Mouse (Mus musculus): ENCODE data around the gene Med24. TPM values are rescaled to one million over a fixed set of nuclear protein-coding genes. Genes with fewer than 3 reads are reported as not detected.
A peak's percentile ranks its signal among the peaks of the same experiment; 100 is the strongest.

The Med24 gene
- polyA plus RNA-seq, 1 experiment, result 45.3 TPM

GRCm38 (mm10) chr11:98697225-98697624 lies 32.0 kb downstream of the Med24 start:
- peaks cover 4% of the 10 kb centered on the region for H3K36me3 ChIP-seq (ENCODE audit: control insufficient read depth, insufficient read depth, low read length)
- no peak overlapping the region for H3K27ac ChIP-seq (ENCODE audit: insufficient read depth, low read depth, low read length)
- 59% methylated on average over 12 of the region's 12 CpGs for WGBS
- H3K4me3 ChIP-seq (ENCODE audit: insufficient read depth, low read depth, low read length), result no peak overlapping the region
- DNase-seq, result peak; percentile 66
- TF ChIP-seq POLR2A (IDR thresholded peaks at IDR 0.05; ENCODE audit: low read depth, low read length), result no peak
- no peak for TF ChIP-seq CTCF (conservative IDR thresholded peaks at IDR 0.05; ENCODE audit: insufficient read depth, insufficient read length, low read depth, low read length)
- H3K4me1 ChIP-seq (ENCODE audit: control insufficient read depth, insufficient read depth, low read length), result peaks cover 11% of the 10 kb centered on the region
- no peaks in the 10 kb centered on the region for H3K27me3 ChIP-seq (replicated peaks; ENCODE audit: control insufficient read depth, insufficient read depth, low read length)

DNA sequence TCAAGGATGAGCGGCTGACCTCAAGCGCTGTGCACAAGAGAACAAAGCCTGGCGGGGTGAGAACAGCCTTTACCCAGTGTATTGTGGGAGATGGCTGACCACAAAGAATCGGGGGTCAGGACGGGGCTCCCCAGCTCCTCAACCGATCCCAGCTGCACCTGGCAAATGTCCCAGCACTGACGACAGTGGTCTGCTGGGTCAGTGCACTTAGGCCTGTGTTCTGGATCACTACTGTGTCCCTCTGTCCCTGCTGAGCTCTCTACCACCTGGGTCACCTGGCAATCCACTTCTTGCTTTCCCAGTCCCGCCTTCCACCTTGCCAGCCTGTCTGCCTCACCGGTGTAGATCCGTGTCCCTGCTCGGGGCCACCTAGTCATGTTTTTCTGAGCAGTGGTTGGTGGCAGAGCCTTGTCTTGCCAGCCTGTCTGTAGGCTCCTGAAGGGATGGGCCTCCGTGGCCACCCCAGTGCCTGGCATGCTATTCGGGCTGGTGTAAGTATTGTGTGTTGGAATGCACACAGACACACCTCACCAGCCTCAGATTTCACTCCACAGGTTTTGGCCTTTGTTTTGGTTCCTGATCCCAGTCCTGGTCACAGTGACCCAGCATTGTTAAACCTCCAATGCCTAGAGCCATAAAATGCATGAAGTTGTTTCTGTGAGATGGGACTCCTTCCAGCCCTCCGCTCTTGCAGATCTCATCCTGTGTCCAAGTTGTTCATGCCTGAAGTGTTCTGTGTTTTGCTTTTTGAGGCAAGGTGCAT lies 32.6 kb downstream of the Med24 start:
- H3K27me3 ChIP-seq (replicated peaks; ENCODE audit: control insufficient read depth, insufficient read depth, low read length), result no peaks in the 10 kb centered on the region
- no peak overlapping the region for H3K27ac ChIP-seq (ENCODE audit: insufficient read depth, low read depth, low read length)
- peaks cover 4% of the 10 kb centered on the region for H3K36me3 ChIP-seq (ENCODE audit: control insufficient read depth, insufficient read depth, low read length)
- DNase-seq, result no peak
- no peak for TF ChIP-seq CTCF (conservative IDR thresholded peaks at IDR 0.05; ENCODE audit: insufficient read depth, insufficient read length, low read depth, low read length)
- no peak for TF ChIP-seq POLR2A (IDR thresholded peaks at IDR 0.05; ENCODE audit: low read depth, low read length)
- H3K4me1 ChIP-seq (ENCODE audit: control insufficient read depth, insufficient read depth, low read length), result peaks cover 11% of the 10 kb centered on the region
- H3K4me3 ChIP-seq (ENCODE audit: insufficient read depth, low read depth, low read length), result no peak overlapping the region
- 47% methylated on average over 14 of the region's 14 CpGs for WGBS

- H3K27me3 ChIP-seq (replicated peaks; ENCODE audit: control insufficient read depth, insufficient read depth, low read length), result no peaks in the 10 kb centered on the region
- H3K4me3 ChIP-seq (ENCODE audit: insufficient read depth, low read depth, low read length), result no peak overlapping the region
- no peak for DNase-seq
- H3K4me1 ChIP-seq (ENCODE audit: control insufficient read depth, insufficient read depth, low read length), result peaks cover 11% of the 10 kb centered on the region
- TF ChIP-seq CTCF (conservative IDR thresholded peaks at IDR 0.05; ENCODE audit: insufficient read depth, insufficient read length, low read depth, low read length) (no peak), POLR2A (IDR thresholded peaks at IDR 0.05; ENCODE audit: low read depth, low read length) (no peak)
- no peak overlapping the region for H3K27ac ChIP-seq (ENCODE audit: insufficient read depth, low read depth, low read length)
- H3K36me3 ChIP-seq (ENCODE audit: control insufficient read depth, insufficient read depth, low read length), result peaks cover 7% of the 10 kb centered on the region
- 68% methylated on average over 14 of the region's 14 CpGs for WGBS
Measured at GRCm38 (mm10) chr11:98695408-98695807, 33.8 kb downstream of the Med24 start.

DNA sequence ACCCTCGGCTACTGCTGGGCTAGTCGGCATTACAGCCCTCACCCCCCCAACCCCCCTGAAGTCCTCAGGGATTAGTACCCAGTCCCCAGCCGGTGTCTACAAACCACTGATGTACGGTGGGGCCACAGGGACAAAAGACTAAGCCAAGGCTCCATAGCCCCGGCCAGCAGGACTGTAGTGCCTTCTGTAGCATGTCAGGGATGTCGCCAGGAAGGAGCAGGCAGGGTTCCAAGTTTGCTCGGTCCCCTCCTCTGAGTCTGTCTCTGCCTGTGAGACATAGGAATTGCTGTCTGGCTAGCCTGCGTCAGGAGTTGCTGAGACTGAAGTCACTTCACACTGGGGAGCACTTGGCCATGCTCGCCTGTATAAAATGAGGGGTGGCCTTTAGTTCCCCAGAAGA lies 34.9 kb downstream of the Med24 start:
- H3K27me3 ChIP-seq (replicated peaks; ENCODE audit: control insufficient read depth, insufficient read depth, low read length), result no peaks in the 10 kb centered on the region
- WGBS, result 53% methylated on average over 9 of the region's 9 CpGs
- no peak overlapping the region for H3K27ac ChIP-seq (ENCODE audit: insufficient read depth, low read depth, low read length)
- H3K4me3 ChIP-seq (ENCODE audit: insufficient read depth, low read depth, low read length), result no peak overlapping the region
- H3K4me1 ChIP-seq (ENCODE audit: control insufficient read depth, insufficient read depth, low read length), result peaks cover 11% of the 10 kb centered on the region
- no peak for DNase-seq
- no peak for TF ChIP-seq CTCF (conservative IDR thresholded peaks at IDR 0.05; ENCODE audit: insufficient read depth, insufficient read length, low read depth, low read length)
- no peak for TF ChIP-seq POLR2A (IDR thresholded peaks at IDR 0.05; ENCODE audit: low read depth, low read length)
- H3K36me3 ChIP-seq (ENCODE audit: control insufficient read depth, insufficient read depth, low read length), result peaks cover 10% of the 10 kb centered on the region

DNA sequence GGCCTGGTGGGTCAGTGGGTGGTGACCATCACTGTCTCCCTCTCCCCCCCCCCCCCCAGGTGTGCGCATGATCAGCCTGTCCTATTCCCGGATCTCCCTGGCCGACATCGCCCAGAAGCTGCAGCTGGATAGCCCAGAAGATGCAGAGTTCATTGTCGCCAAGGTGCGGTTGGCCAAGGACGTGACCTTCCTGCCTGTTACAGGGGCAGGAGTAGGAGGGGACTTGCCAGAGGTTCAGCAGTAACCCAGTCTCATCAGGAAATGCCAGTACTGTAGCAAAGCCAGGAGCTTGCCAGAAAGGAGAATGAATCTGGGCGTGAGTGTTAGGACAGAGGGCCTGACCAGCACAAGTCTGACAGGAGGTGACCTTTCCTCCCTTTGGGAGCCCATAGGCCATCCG lies 35.5 kb downstream of the Med24 start:
- 60% methylated on average over 9 of the region's 9 CpGs for WGBS
- peak; percentile 46 for DNase-seq
- Histone ChIP-seq H3K4me1 (ENCODE audit: control insufficient read depth, insufficient read depth, low read length) (peaks cover 11% of the 10 kb centered on the region), H3K27ac (ENCODE audit: insufficient read depth, low read depth, low read length) (peak overlapping the region; percentile 47), H3K4me3 (ENCODE audit: insufficient read depth, low read depth, low read length) (no peak overlapping the region), H3K27me3 (replicated peaks; ENCODE audit: control insufficient read depth, insufficient read depth, low read length) (no peaks in the 10 kb centered on the region), H3K36me3 (ENCODE audit: control insufficient read depth, insufficient read depth, low read length) (peaks cover 10% of the 10 kb centered on the region)
- no peak for TF ChIP-seq CTCF (conservative IDR thresholded peaks at IDR 0.05; ENCODE audit: insufficient read depth, insufficient read length, low read depth, low read length)

- Histone ChIP-seq H3K4me1 (ENCODE audit: control insufficient read depth, insufficient read depth, low read length) (peaks cover 11% of the 10 kb centered on the region), H3K27ac (ENCODE audit: insufficient read depth, low read depth, low read length) (peak overlapping the region; percentile 47), H3K4me3 (ENCODE audit: insufficient read depth, low read depth, low read length) (no peak overlapping the region), H3K27me3 (replicated peaks; ENCODE audit: control insufficient read depth, insufficient read depth, low read length) (no peaks in the 10 kb centered on the region), H3K36me3 (ENCODE audit: control insufficient read depth, insufficient read depth, low read length) (peaks cover 10% of the 10 kb centered on the region)
- TF ChIP-seq POLR2A (IDR thresholded peaks at IDR 0.05; ENCODE audit: low read depth, low read length), result no peak
- WGBS, result 51% methylated on average over 13 of the region's 13 CpGs
- DNase-seq, result no peak
Measured at GRCm38 (mm10) chr11:98693201-98693600, 36.0 kb downstream of the Med24 start.

DNA sequence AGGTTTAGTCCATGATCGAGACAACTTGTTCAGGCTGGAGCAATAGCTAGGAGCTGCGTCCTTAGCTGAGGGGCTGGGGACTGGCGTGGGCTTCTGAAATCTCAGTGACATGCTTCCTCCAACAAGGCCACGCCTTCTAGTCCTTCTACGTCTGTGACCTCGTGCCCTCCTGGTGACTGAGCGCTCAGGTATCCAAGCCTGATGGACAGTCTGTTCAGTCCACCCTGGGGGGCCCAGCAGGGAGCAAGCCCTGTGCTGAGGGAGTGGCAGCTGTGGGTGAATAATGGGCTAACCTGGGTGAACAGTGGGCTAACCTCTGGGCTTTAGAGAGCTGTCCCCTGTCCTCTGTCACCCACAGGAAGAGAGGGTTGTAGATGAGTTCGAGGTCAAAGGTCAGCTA lies 41.2 kb downstream of the Med24 start:
- H3K4me1 ChIP-seq (ENCODE audit: control insufficient read depth, insufficient read depth, low read length), result peaks cover 29% of the 10 kb centered on the region
- H3K36me3 ChIP-seq (ENCODE audit: control insufficient read depth, insufficient read depth, low read length), result peaks cover 13% of the 10 kb centered on the region
- no peaks in the 10 kb centered on the region for H3K27me3 ChIP-seq (replicated peaks; ENCODE audit: control insufficient read depth, insufficient read depth, low read length)
- TF ChIP-seq POLR2A (IDR thresholded peaks at IDR 0.05; ENCODE audit: low read depth, low read length) (no peak), CTCF (conservative IDR thresholded peaks at IDR 0.05; ENCODE audit: insufficient read depth, insufficient read length, low read depth, low read length) (no peak)
- DNase-seq, result no peak
- H3K4me3 ChIP-seq (ENCODE audit: insufficient read depth, low read depth, low read length), result no peak overlapping the region
- 48% methylated on average over 8 of the region's 8 CpGs for WGBS
- peak overlapping the region; percentile 41; the same call in 1 of the 2 replicates for H3K27ac ChIP-seq (ENCODE audit: insufficient read depth, low read depth, low read length)
